ENCODE assay signal across 9 mouse cellular contexts in the genomic region with DNA sequence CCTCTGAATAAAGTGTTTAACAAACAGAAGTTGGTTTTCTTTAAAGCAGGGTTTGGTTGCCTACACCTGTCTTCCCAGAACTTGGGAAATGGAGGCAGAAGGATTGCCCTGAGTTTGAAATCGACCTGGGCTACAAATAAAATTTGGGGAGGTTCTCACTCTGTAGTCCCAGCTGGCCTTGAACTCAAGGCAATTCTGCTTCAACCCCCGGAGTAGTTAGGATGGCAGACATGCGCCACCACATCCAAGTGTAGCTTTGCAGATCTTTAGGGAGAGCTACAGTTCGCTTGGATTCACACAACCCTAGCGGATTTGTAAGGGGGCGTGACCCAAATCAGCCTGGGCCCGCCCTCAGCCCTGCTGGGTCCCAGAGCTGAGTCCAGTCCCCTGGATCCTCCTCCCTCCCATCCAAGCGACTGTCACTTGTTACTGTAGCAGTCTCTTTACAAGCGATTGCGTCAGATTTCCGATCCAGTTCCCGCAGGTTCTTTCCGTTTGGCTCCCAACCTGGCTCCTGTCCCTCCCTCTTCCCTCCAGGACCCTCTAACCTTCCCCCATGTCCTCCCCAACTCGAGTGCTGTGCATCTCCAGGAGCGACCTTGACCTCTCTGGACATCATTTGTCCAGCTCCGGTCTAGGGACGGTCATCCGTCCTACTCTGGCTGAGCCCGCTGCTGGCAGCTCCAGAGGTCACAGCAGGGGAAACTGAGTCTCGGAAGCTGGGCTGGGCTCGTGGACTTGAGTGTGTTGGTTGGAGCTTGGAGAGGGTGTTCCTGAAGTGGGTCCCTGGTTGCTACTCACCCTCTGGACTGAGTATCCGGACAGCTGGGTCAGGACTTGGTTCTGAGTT. TPM values are rescaled to one million over a fixed set of nuclear protein-coding genes. Genes with fewer than 3 reads are reported as not detected.
DNase-seq lines count a peak whose midpoint lies in the region; ATAC-seq lines count a peak whose summit lies in the region.
"Had no signal": no experiment of that assay in that cellular context is flagged by ENCODE, and none has a peak within 500 bp of the region (broad histone marks: within the 10 kb centered on the region; RNA-seq: fewer than 3 reads in every experiment).

No protein-coding gene starts in this region.

- H3K4me1 ChIP-seq in heart, embryonic 11.5 days (ENCODE audit: control insufficient read depth, insufficient read depth, low read length): peaks cover 32% of the 10 kb centered on the region
- H3K4me1 ChIP-seq in kidney, embryonic 15.5 days: peaks cover 64% of the 10 kb centered on the region
- H3K4me1 ChIP-seq in stomach, embryonic 14.5 days (ENCODE audit: control insufficient read depth, insufficient read depth, low read length): peaks cover 24% of the 10 kb centered on the region

- no peak for ATAC-seq in CD4-positive, CD25-positive, alpha-beta regulatory T cell, adult 4 months
- ATAC-seq in common myeloid progenitor, adult 5-6 weeks (replicated peaks; ENCODE audit: low read depth, poor library complexity, severe bottlenecking): peak; percentile 40
- ATAC-seq in heart, embryonic 11.5 days (replicated peaks; ENCODE audit: insufficient number of reproducible peaks, low FRiP score, low TSS enrichment): 0 out of 2 replicates have a peak, but pooled peaks have one; percentile 35
- ATAC-seq in kidney, embryonic 15.5 days (replicated peaks; ENCODE audit: low FRiP score): peak; percentile 59
- ATAC-seq in stomach, embryonic 14.5 days (ENCODE audit: insufficient number of reproducible peaks, insufficient read depth, low FRiP score, low read depth): no peak

- H3K36me3 ChIP-seq in heart, embryonic 11.5 days (ENCODE audit: control insufficient read depth, insufficient read depth, low read length): no peaks in the 10 kb centered on the region
- no peaks in the 10 kb centered on the region for H3K36me3 ChIP-seq in kidney, embryonic 15.5 days
- no peaks in the 10 kb centered on the region for H3K36me3 ChIP-seq in stomach, embryonic 14.5 days (ENCODE audit: control insufficient read depth, insufficient read depth, low read length)

- peaks cover 13% of the 10 kb centered on the region for H3K27me3 ChIP-seq in heart, embryonic 11.5 days (ENCODE audit: control insufficient read depth, insufficient read depth, low read length)
- H3K27me3 ChIP-seq in kidney, embryonic 15.5 days: no peaks in the 10 kb centered on the region
- H3K27me3 ChIP-seq in stomach, embryonic 14.5 days (ENCODE audit: control insufficient read depth, insufficient read depth, low read length): no peaks in the 10 kb centered on the region

- WGBS in heart, embryonic 11.5 days (ENCODE audit: insufficient replicate concordance): 11% methylated on average over 22 of the region's 22 CpGs
- 12% methylated on average over 22 of the region's 22 CpGs for WGBS in kidney, embryonic 15.5 days
- WGBS in stomach, embryonic 14.5 days: 10% methylated on average over 22 of the region's 22 CpGs

- peak overlapping the region; percentile 71 for H3K4me2 ChIP-seq in heart, embryonic 11.5 days
- peak overlapping the region; percentile 81 for H3K4me2 ChIP-seq in kidney, embryonic 15.5 days
- peak overlapping the region; percentile 67; the same call in 1 of the 2 replicates for H3K4me2 ChIP-seq in stomach, embryonic 14.5 days (replicated peaks; ENCODE audit: low read depth, low read length)

- peak overlapping the region; percentile 22; the same call in 1 of the 2 replicates for H3K27ac ChIP-seq in heart, embryonic 11.5 days (ENCODE audit: low read depth, low read length)
- peak overlapping the region; percentile 77 for H3K27ac ChIP-seq in kidney, embryonic 15.5 days
- H3K27ac ChIP-seq in stomach, embryonic 14.5 days (ENCODE audit: low read length): no peak overlapping the region

- H3K9me3 ChIP-seq in heart, embryonic 11.5 days (replicated peaks; ENCODE audit: control insufficient read depth, low read length): no peaks in the 10 kb centered on the region
- no peaks in the 10 kb centered on the region for H3K9me3 ChIP-seq in kidney, embryonic 15.5 days (replicated peaks)
- no peaks in the 10 kb centered on the region for H3K9me3 ChIP-seq in stomach, embryonic 14.5 days (ENCODE audit: control insufficient read depth, low read depth, low read length)

- no peak overlapping the region; the same call in 1 of the 2 replicates for H3K4me3 ChIP-seq in heart, embryonic 11.5 days (ENCODE audit: low read depth, low read length)
- H3K4me3 ChIP-seq in kidney, embryonic 15.5 days (replicated peaks): peak overlapping the region; percentile 58; the same call in 1 of the 2 replicates
- H3K4me3 ChIP-seq in stomach, embryonic 14.5 days (ENCODE audit: low read depth, low read length): peak overlapping the region; percentile 33; the same call in 1 of the 2 replicates

- peak overlapping the region; percentile 52; the same call in 1 of the 2 replicates for H3K9ac ChIP-seq in heart, embryonic 11.5 days (ENCODE audit: low read depth, low read length)
- no peak overlapping the region for H3K9ac ChIP-seq in kidney, embryonic 15.5 days
- no peak overlapping the region for H3K9ac ChIP-seq in stomach, embryonic 14.5 days (replicated peaks; ENCODE audit: low read depth, low read length)

- DNase-seq in CD4-positive, CD25-positive, alpha-beta regulatory T cell, adult 2 months (ENCODE audit: low read depth, low spot score): peak; percentile 37
- peak; percentile 54 for DNase-seq in lung, postnatal 14 days
- no peak for DNase-seq in left cerebral cortex, adult 9 months (ENCODE audit: low spot score in 2 of 2)

RNA-seq across cellular contexts. Expression of gene Gdf15, which starts 1.5 kb away (rescaled TPM):
- polyA plus RNA-seq in CD4-positive, CD25-positive, alpha-beta regulatory T cell, adult 4 months (2017; shearing (Covaris generic)): not detected
- total RNA-seq in common myeloid progenitor, adult 5-6 weeks (2017): 0.29 TPM in 1 of 2 replicates, not detected in the other
- polyA plus RNA-seq in heart, embryonic 11.5 days (2014; fragmentation: Nextera tagmentation; extraction: Ambion mirVana): 0.26 and 0.37 TPM in 2 replicates
- polyA plus RNA-seq in kidney, embryonic 15.5 days (2015; fragmentation: Nextera tagmentation; extraction: Ambion mirVana): 0.46 and 0.77 TPM in 2 replicates
- 0.17 and 0.24 TPM in 2 replicates for polyA plus RNA-seq in stomach, embryonic 14.5 days (2014; fragmentation: Nextera tagmentation; extraction: Ambion mirVana)
- total RNA-seq: left cerebral cortex, postnatal 10 days had no signal

RNA-seq across cellular contexts. Expression of gene Lrrc25, which starts 14.8 kb away (rescaled TPM):
- polyA plus RNA-seq in CD4-positive, CD25-positive, alpha-beta regulatory T cell, adult 4 months (2017; shearing (Covaris generic)): under 1 TPM; 0.43 to 0.89 TPM
- 1.6 and 2.6 TPM in 2 replicates for total RNA-seq in common myeloid progenitor, adult 5-6 weeks (2017)
- polyA plus RNA-seq in heart, embryonic 11.5 days (2014; fragmentation: Nextera tagmentation; extraction: Ambion mirVana): 0.19 and 0.59 TPM in 2 replicates
- polyA plus RNA-seq in kidney, embryonic 15.5 days (2015; fragmentation: Nextera tagmentation; extraction: Ambion mirVana): 2.5 TPM in 2 replicates
- polyA plus RNA-seq in stomach, embryonic 14.5 days (2014; fragmentation: Nextera tagmentation; extraction: Ambion mirVana): 1.9 and 2.9 TPM in 2 replicates

RNA-seq across cellular contexts. Expression of gene Ssbp4, which starts 22.1 kb away (rescaled TPM):
- polyA plus RNA-seq in CD4-positive, CD25-positive, alpha-beta regulatory T cell, adult 4 months (2017; shearing (Covaris generic)): 10 to 100 TPM in 1 of 2 experiments, 1 to 10 TPM in 1; 5.9 to 15.0 TPM
- 43.8 and 58.4 TPM in 2 replicates for total RNA-seq in common myeloid progenitor, adult 5-6 weeks (2017)
- 72.5 and 78.9 TPM in 2 replicates for polyA plus RNA-seq in heart, embryonic 11.5 days (2014; fragmentation: Nextera tagmentation; extraction: Ambion mirVana)
- polyA plus RNA-seq in kidney, embryonic 15.5 days (2015; fragmentation: Nextera tagmentation; extraction: Ambion mirVana): 135 and 145 TPM in 2 replicates
- polyA plus RNA-seq in stomach, embryonic 14.5 days (2014; fragmentation: Nextera tagmentation; extraction: Ambion mirVana): 121 and 122 TPM in 2 replicates

RNA-seq across cellular contexts. Expression of gene Pgpep1, which starts 29.4 kb away (rescaled TPM):
- polyA plus RNA-seq in CD4-positive, CD25-positive, alpha-beta regulatory T cell, adult 4 months (2017; shearing (Covaris generic)): 1 to 10 TPM; 7.0 to 9.5 TPM
- 3.2 and 3.6 TPM in 2 replicates for total RNA-seq in common myeloid progenitor, adult 5-6 weeks (2017)
- 38.9 and 41.6 TPM in 2 replicates for polyA plus RNA-seq in heart, embryonic 11.5 days (2014; fragmentation: Nextera tagmentation; extraction: Ambion mirVana)
- polyA plus RNA-seq in kidney, embryonic 15.5 days (2015; fragmentation: Nextera tagmentation; extraction: Ambion mirVana): 65.5 and 75.3 TPM in 2 replicates
- polyA plus RNA-seq in stomach, embryonic 14.5 days (2014; fragmentation: Nextera tagmentation; extraction: Ambion mirVana): 67.7 and 70.8 TPM in 2 replicates

RNA-seq across cellular contexts. Expression of gene Isyna1, which starts 36.6 kb away (rescaled TPM):
- 10 to 100 TPM; 26.0 to 58.7 TPM for polyA plus RNA-seq in CD4-positive, CD25-positive, alpha-beta regulatory T cell, adult 4 months (2017; shearing (Covaris generic))
- total RNA-seq in common myeloid progenitor, adult 5-6 weeks (2017): 35.0 and 43.9 TPM in 2 replicates
- polyA plus RNA-seq in heart, embryonic 11.5 days (2014; fragmentation: Nextera tagmentation; extraction: Ambion mirVana): 86.0 and 95.3 TPM in 2 replicates
- 180 and 198 TPM in 2 replicates for polyA plus RNA-seq in kidney, embryonic 15.5 days (2015; fragmentation: Nextera tagmentation; extraction: Ambion mirVana)
- 81.3 and 82.4 TPM in 2 replicates for polyA plus RNA-seq in stomach, embryonic 14.5 days (2014; fragmentation: Nextera tagmentation; extraction: Ambion mirVana)

Comparison
In these comparisons a context has a peak if more than half of its experiments do, and no peak if none do; other contexts are left out.
1. DNase-seq: peak in CD4-positive, CD25-positive, alpha-beta regulatory T cell, adult 2 months (single experiment) and lung, postnatal 14 days (single experiment); none in left cerebral cortex, adult 9 months (0 of 2).
2. ATAC-seq: peak in common myeloid progenitor, adult 5-6 weeks (single experiment), heart, embryonic 11.5 days (single experiment) and kidney, embryonic 15.5 days (single experiment); none in CD4-positive, CD25-positive, alpha-beta regulatory T cell, adult 4 months (single experiment) and stomach, embryonic 14.5 days (single experiment).
3. Peak in every context shown above with its lines, with median percentiles within 50 percentile points of each other: H3K4me2 ChIP-seq.